Mouse (Mus musculus) forelimb bud, embryonic 11.5 days (tissue): ENCODE measurements around the gene Hoxb3.

Experiments
- DNase-seq: peaks from one replicate; pipeline ENCODE4 v3.0.0-alpha.2; 2012; ENCODE audit warnings: low read depth, low spot score

Hoxb3 gene

GRCm38 (mm10) chr11:96351831-96352230 lies 28.7 kb downstream of the Hoxb3 start:
- no peak for DNase-seq

- no peak for DNase-seq
Measured at GRCm38 (mm10) chr11:96352691-96353521, 29.8 kb downstream of the Hoxb3 start.

- no peak for DNase-seq
Measured at GRCm38 (mm10) chr11:96353522-96353841, 30.4 kb downstream of the Hoxb3 start.

GRCm38 (mm10) chr11:96353939-96354338 lies 30.8 kb downstream of the Hoxb3 start:
- DNase-seq: no peak

- DNase-seq: no peak
Measured at GRCm38 (mm10) chr11:96354376-96354775, 31.2 kb downstream of the Hoxb3 start.

GRCm38 (mm10) chr11:96354801-96355311 lies 31.7 kb downstream of the Hoxb3 start:
- DNase-seq: no peak

- no peak for DNase-seq
Measured at GRCm38 (mm10) chr11:96363807-96364206, 40.7 kb downstream of the Hoxb3 start.

- DNase-seq: no peak
Measured at GRCm38 (mm10) chr11:96365441-96366091, 42.4 kb downstream of the Hoxb3 start, which contains the start of gene Hoxb1. Gene Hoxb1 (plus strand): TSS chr11:96365752.

- DNase-seq: no peak
Measured at GRCm38 (mm10) chr11:96366092-96367041, 43.2 kb downstream of the Hoxb3 start.

- DNase-seq: no peak
Measured at GRCm38 (mm10) chr11:96367141-96367540, 44.0 kb downstream of the Hoxb3 start.

- no peak for DNase-seq
Measured at GRCm38 (mm10) chr11:96368686-96369085, 45.6 kb downstream of the Hoxb3 start.

GRCm38 (mm10) chr11:96369140-96369539 lies 46.0 kb downstream of the Hoxb3 start:
- DNase-seq: no peak

GRCm38 (mm10) chr11:96371726-96372125 lies 48.6 kb downstream of the Hoxb3 start:
- DNase-seq: no peak

- no peak for DNase-seq
Measured at GRCm38 (mm10) chr11:96372519-96372918, 49.4 kb downstream of the Hoxb3 start.

GRCm38 (mm10) chr11:96374810-96375209 lies 51.7 kb downstream of the Hoxb3 start:
- DNase-seq: no peak

GRCm38 (mm10) chr11:96383381-96383780 lies 60.3 kb downstream of the Hoxb3 start:
- no peak for DNase-seq

GRCm38 (mm10) chr11:96387635-96388034 lies 64.5 kb downstream of the Hoxb3 start:
- no peak for DNase-seq

- peak; percentile 36 for DNase-seq
Measured at GRCm38 (mm10) chr11:96396772-96397626, 73.9 kb downstream of the Hoxb3 start.
